Mouse (Mus musculus) mature B cell (primary cell): ENCODE data around the gene Gm3248.
"Not testable (repeated sequence)": the region's sequence is repeated elsewhere in the genome, so short reads cannot be mapped to it uniquely, and the experiment has no call there.

ENCODE experiments used
- in situ Hi-C: fragments of 300-500 bp; cut with MboI; formaldehyde crosslinking; loops from 2 replicates; pipeline ENCODE4 v1.14.3; 2019

The Gm3248 gene

GRCm38 (mm10) chr14:5961635-5962034, at the start of gene Gm3248:
Gene Gm3248 (minus strand): TSS chr14:5961745.
- in situ Hi-C loops: not testable (repeated sequence)

DNA sequence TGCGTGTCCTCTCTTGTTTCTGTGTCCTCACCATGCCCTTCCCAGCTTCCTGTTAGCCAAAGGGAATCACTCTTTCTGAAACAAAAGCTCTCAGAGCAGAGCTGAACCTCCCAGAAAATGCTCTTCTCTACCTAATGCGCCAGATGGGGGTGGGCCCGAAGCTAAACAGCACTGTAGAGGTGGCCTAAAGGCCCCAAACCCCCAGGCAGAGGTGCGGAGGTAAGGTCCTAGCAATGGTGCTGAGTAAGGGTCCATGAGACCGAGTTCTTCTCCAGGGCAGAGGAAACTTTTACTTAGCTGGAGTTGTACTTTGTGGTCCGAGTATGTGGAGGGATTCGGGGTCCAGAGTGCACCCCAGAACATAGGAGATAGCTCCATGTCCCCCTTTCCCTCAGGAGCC, 25.6 kb upstream of the Gm3248 start:
- in situ Hi-C loops: not testable (repeated sequence)

GRCm38 (mm10) chr14:5979037-5979436, 17.5 kb upstream of the Gm3248 start, which contains the start of gene Gm3453:
Gene Gm3453 (minus strand): TSS chr14:5979137.
- in situ Hi-C loops: not testable (repeated sequence)

DNA sequence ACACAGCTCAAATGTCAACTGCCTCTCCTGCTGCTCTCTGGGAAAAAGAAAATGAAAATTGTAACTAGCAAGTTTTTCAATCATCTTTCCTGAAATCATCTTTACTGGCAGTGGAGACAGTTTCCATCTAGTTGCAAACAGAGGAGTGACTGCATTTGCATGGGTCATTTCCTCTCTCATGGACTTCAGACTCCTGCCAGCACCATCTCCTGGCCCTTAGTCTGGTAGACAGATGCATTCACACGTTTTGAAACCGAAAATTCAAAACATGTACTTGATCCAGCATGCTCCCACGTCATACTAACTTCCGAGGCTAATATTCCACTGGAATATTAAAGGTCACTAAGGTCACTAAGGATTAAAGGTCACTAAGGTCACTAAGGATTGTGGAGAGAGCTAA, 896 bp upstream of the Gm3248 start:
- in situ Hi-C loops: not testable (repeated sequence)

DNA sequence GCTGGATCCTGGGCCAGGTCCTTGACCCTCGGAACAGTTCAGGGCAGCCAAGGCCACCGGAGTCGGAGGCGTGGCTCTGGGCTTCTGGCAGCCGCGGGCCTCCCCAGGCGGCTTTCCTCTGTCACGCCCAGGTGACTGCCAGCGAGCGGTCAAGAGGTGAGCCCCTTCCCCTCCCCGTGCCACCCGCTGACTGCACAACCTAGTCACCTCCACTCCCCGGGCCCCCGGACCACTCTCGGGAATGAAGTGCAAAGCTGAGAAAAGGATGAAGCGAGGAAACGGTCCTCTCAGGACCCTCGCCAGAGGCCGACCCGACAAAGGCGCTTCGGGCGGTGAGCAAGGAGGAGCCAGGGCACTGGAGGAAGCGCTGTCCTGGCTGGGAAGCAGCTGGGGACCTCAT, 443 bp downstream of the Gm3248 start:
- in situ Hi-C loops: not testable (repeated sequence)

DNA sequence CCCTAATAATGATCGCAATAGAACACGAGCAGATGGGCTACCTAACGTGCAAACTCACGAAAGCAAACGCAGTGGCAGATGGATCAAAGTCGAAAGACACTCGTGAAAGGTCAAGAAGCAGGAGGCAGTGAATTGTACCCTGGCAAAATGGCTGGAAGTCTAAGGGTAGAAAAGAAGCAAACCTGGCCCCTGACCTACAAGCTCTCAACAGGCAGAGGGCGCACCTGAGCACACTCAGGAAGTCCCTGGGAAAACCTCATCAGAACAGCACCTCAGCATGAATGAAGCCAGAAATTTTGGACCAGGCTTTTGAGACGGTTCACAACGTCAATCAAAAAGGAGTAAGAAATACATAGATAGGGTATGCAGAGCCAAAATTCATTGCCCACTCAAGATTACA, 1.1 kb downstream of the Gm3248 start:
- in situ Hi-C loops: not testable (repeated sequence)

DNA sequence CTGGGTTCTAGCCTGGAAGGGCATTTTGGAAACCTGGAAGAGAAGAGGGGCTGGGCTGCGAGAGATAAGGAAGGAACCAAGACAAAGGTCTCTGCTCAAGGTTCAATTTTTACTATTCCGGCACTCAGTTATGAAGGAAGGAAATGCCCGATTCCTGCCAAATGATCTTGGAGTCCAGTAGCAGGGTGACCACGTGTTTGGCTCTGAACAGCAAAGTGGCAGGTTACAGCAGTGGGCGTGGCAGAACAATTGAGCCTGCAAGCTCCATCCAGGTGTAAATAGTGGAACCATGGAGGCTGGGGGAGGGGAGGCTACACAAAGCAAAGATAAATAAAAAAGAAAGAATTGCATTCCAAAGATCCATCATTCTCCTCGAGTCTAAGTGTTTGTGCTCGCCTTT, 38.3 kb downstream of the Gm3248 start:
- in situ Hi-C loops: not testable (repeated sequence)

- in situ Hi-C loops: not testable (repeated sequence)
These were observed 43.1 kb downstream of the Gm3248 start for GRCm38 (mm10) chr14:5918330-5918942.

DNA sequence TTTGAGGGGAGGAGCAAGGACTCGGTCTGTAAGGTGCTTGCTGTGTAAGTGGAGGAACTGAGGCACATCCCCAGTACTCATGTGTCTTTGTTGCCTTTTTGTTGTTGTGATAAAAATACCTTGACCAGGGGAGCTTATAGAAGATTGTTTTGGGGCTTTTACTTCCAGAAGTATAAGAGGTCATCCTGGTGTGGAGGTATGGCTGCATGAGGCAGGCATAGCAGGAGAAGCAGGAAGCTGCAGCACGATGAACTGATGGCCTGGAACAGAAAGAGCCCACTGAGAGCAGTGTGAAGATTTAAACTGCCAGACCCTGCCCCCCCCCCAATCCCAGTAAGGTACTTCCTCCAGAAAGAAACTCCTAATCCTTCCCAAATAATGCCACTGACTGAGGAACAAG, 47.8 kb downstream of the Gm3248 start:
- in situ Hi-C loops: not testable (repeated sequence)
